Mouse (Mus musculus): Measurements from ENCODE around the gene Gfra4. TPM values are rescaled to one million over a fixed set of nuclear protein-coding genes. Genes with fewer than 3 reads are reported as not detected.
"Not testable (repeated sequence)": the region's sequence is repeated elsewhere in the genome, so short reads cannot be mapped to it uniquely, and the experiment has no call there.

Gene Gfra4
- polyA plus RNA-seq, 1 experiment from 2014 or later: 1.4 TPM

- H3K4me3 ChIP-seq (ENCODE audit: low read depth, low read length): no peak overlapping the region
- TF ChIP-seq EP300 (IDR thresholded peaks at IDR 0.05): no peak
- TF ChIP-seq CTCF (IDR thresholded peaks at IDR 0.05): no peak
- no peaks in the 10 kb centered on the region for H3K36me3 ChIP-seq (ENCODE audit: insufficient read depth, low read length)
- ATAC-seq (no peak), DNase-seq (ENCODE audit: low spot score) (no peak)
- H3K9ac ChIP-seq (replicated peaks; ENCODE audit: low read depth): no peak overlapping the region
- H3K27me3 ChIP-seq (replicated peaks; ENCODE audit: insufficient read depth, low read length): peaks cover 17% of the 10 kb centered on the region
- H3K4me1 ChIP-seq (ENCODE audit: insufficient read depth, low read depth, low read length): no peaks in the 10 kb centered on the region; the same call in 1 of the 2 replicates
- no peak overlapping the region for H3K27ac ChIP-seq (ENCODE audit: low read length)
- 92% methylated on average over 2 of the region's 2 CpGs for WGBS
- H3K4me2 ChIP-seq (replicated peaks; ENCODE audit: low read depth, low read length): no peak overlapping the region
- H3K9me3 ChIP-seq (ENCODE audit: low read length): no peaks in the 10 kb centered on the region
Measured at GRCm38 (mm10) chr2:131036343-131036742, 6.5 kb downstream of the Gfra4 start.

GRCm38 (mm10) chr2:131031406-131031805, 11.5 kb downstream of the Gfra4 start:
- H3K4me3 ChIP-seq (ENCODE audit: low read depth, low read length); DNase-seq (ENCODE audit: low spot score); H3K36me3 ChIP-seq (ENCODE audit: insufficient read depth, low read length); H3K9ac ChIP-seq (replicated peaks; ENCODE audit: low read depth); H3K4me2 ChIP-seq (replicated peaks; ENCODE audit: low read depth, low read length); H3K4me1 ChIP-seq (ENCODE audit: insufficient read depth, low read depth, low read length); H3K27me3 ChIP-seq (replicated peaks; ENCODE audit: insufficient read depth, low read length); ATAC-seq; H3K27ac ChIP-seq (ENCODE audit: low read length); H3K9me3 ChIP-seq (ENCODE audit: low read length): not testable (repeated sequence)
- 28% methylated on average over 1 of the region's 1 CpGs for WGBS

- H3K4me2 ChIP-seq (replicated peaks; ENCODE audit: low read depth, low read length): no peak overlapping the region
- H3K27ac ChIP-seq (ENCODE audit: low read length): no peak overlapping the region
- no peak overlapping the region for H3K4me3 ChIP-seq (ENCODE audit: low read depth, low read length)
- H3K9ac ChIP-seq (replicated peaks; ENCODE audit: low read depth): no peak overlapping the region
- H3K27me3 ChIP-seq (replicated peaks; ENCODE audit: insufficient read depth, low read length): no peaks in the 10 kb centered on the region
- H3K36me3 ChIP-seq (ENCODE audit: insufficient read depth, low read length): no peaks in the 10 kb centered on the region
- no peak for DNase-seq (ENCODE audit: low spot score)
- no peaks in the 10 kb centered on the region for H3K4me1 ChIP-seq (ENCODE audit: insufficient read depth, low read depth, low read length)
- no peaks in the 10 kb centered on the region for H3K9me3 ChIP-seq (ENCODE audit: low read length)
- WGBS: 93% methylated on average over 1 of the region's 1 CpGs
- TF ChIP-seq EP300 (IDR thresholded peaks at IDR 0.05) (no peak), CTCF (IDR thresholded peaks at IDR 0.05) (no peak)
- ATAC-seq: no peak
Measured at GRCm38 (mm10) chr2:131030998-131031397, 11.9 kb downstream of the Gfra4 start.

- no peak overlapping the region for H3K4me2 ChIP-seq (replicated peaks; ENCODE audit: low read depth, low read length)
- no peak overlapping the region for H3K9ac ChIP-seq (replicated peaks; ENCODE audit: low read depth)
- no peaks in the 10 kb centered on the region for H3K36me3 ChIP-seq (ENCODE audit: insufficient read depth, low read length)
- H3K27ac ChIP-seq (ENCODE audit: low read length): no peak overlapping the region
- no peak overlapping the region for H3K4me3 ChIP-seq (ENCODE audit: low read depth, low read length)
- ATAC-seq: no peak
- no peaks in the 10 kb centered on the region for H3K9me3 ChIP-seq (ENCODE audit: low read length)
- H3K27me3 ChIP-seq (replicated peaks; ENCODE audit: insufficient read depth, low read length): no peaks in the 10 kb centered on the region
- H3K4me1 ChIP-seq (ENCODE audit: insufficient read depth, low read depth, low read length): no peaks in the 10 kb centered on the region
- TF ChIP-seq EP300 (IDR thresholded peaks at IDR 0.05) (no peak), CTCF (IDR thresholded peaks at IDR 0.05) (no peak)
- 82% methylated on average over 2 of the region's 2 CpGs for WGBS
- no peak for DNase-seq (ENCODE audit: low spot score)
Measured at GRCm38 (mm10) chr2:131030561-131030960, 12.3 kb downstream of the Gfra4 start.

GRCm38 (mm10) chr2:131029065-131029935, 13.6 kb downstream of the Gfra4 start:
- Histone ChIP-seq H3K36me3 (ENCODE audit: insufficient read depth, low read length) (no peaks in the 10 kb centered on the region), H3K9me3 (ENCODE audit: low read length) (no peaks in the 10 kb centered on the region), H3K9ac (replicated peaks; ENCODE audit: low read depth) (no peak overlapping the region), H3K27ac (ENCODE audit: low read length) (no peak overlapping the region), H3K27me3 (replicated peaks; ENCODE audit: insufficient read depth, low read length) (no peaks in the 10 kb centered on the region), H3K4me3 (ENCODE audit: low read depth, low read length) (no peak overlapping the region), H3K4me1 (ENCODE audit: insufficient read depth, low read depth, low read length) (no peaks in the 10 kb centered on the region), H3K4me2 (replicated peaks; ENCODE audit: low read depth, low read length) (no peak overlapping the region)
- 47% methylated on average over 9 of the region's 9 CpGs for WGBS
- ATAC-seq (peak; percentile 82), DNase-seq (ENCODE audit: low spot score) (peak; percentile 50)
- no peak for TF ChIP-seq EP300 (IDR thresholded peaks at IDR 0.05)
- no peak for TF ChIP-seq CTCF (IDR thresholded peaks at IDR 0.05)

- no peak for DNase-seq (ENCODE audit: low spot score)
- 92% methylated on average over 3 of the region's 3 CpGs for WGBS
- no peak overlapping the region for H3K4me3 ChIP-seq (ENCODE audit: low read depth, low read length)
- no peak for ATAC-seq
- no peaks in the 10 kb centered on the region for H3K4me1 ChIP-seq (ENCODE audit: insufficient read depth, low read depth, low read length)
- no peak overlapping the region for H3K4me2 ChIP-seq (replicated peaks; ENCODE audit: low read depth, low read length)
- no peak for TF ChIP-seq CTCF (IDR thresholded peaks at IDR 0.05)
- no peak for TF ChIP-seq EP300 (IDR thresholded peaks at IDR 0.05)
- H3K36me3 ChIP-seq (ENCODE audit: insufficient read depth, low read length): 0 out of 2 replicates have a peak, but pooled peaks cover under 1% of the 10 kb centered on the region
- H3K9me3 ChIP-seq (ENCODE audit: low read length): no peaks in the 10 kb centered on the region
- H3K27ac ChIP-seq (ENCODE audit: low read length): no peak overlapping the region
- no peak overlapping the region for H3K9ac ChIP-seq (replicated peaks; ENCODE audit: low read depth)
- H3K27me3 ChIP-seq (replicated peaks; ENCODE audit: insufficient read depth, low read length): no peaks in the 10 kb centered on the region
Measured at GRCm38 (mm10) chr2:131026941-131027340, 15.9 kb downstream of the Gfra4 start.

Data from lung, postnatal 0 days (tissue).